ENCODE assay signal across 27 mouse cellular contexts in the genomic region with DNA sequence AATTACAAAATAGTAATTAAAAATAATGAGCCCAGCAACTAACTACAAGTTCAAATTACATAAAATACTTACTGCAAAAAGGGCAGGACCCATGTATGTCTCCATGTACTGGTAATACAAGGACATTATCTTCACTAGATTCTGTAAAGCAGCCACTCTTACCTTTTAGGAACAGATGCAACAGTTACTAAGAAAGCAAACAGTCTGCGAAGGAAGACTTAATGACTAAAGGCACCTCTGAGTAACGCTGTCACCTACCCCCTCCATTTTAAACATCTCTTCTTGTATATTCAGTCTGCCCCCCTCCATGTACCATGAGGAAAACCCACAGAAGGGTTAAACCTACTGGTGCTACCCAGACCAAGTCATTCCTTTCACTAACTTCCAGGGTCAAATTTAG.
"Had no signal": no experiment of that assay in that cellular context is flagged by ENCODE, and none has a peak within 500 bp of the region (broad histone marks: within the 10 kb centered on the region; RNA-seq: fewer than 3 reads in every experiment).

No protein-coding gene starts in this region.

- H3K4me2 ChIP-seq: embryonic facial prominence, embryonic 12.5 days; embryonic facial prominence, embryonic 13.5 days; embryonic facial prominence, embryonic 15.5 days; forebrain, embryonic 12.5 days; forebrain, embryonic 13.5 days; forebrain, embryonic 15.5 days had no signal

- H3K4me1 ChIP-seq: embryonic facial prominence, embryonic 10.5 days; embryonic facial prominence, embryonic 12.5 days; embryonic facial prominence, embryonic 13.5 days; embryonic facial prominence, embryonic 15.5 days; forebrain, embryonic 12.5 days had no signal

- H3K9ac ChIP-seq: embryonic facial prominence, embryonic 12.5 days; embryonic facial prominence, embryonic 13.5 days; embryonic facial prominence, embryonic 15.5 days; forebrain, embryonic 12.5 days; forebrain, embryonic 13.5 days; forebrain, embryonic 15.5 days; forebrain, postnatal 0 days had no signal

- DNase-seq: cerebellum, adult 9-10 months; cerebellum, adult 9-11 months; cerebellum, postnatal 10 days; cerebellum, postnatal 14 days; cerebellum, postnatal 25 days; cerebellum, postnatal 36 days; embryo, embryonic 11 days; forebrain, postnatal 0 days; gastrocnemius, adult 2 months; gastrocnemius, postnatal 10 days; gastrocnemius, postnatal 14 days; gastrocnemius, postnatal 25 days; gastrocnemius, postnatal 36 days; heart, adult 11 months; heart, adult 18-20 months; heart, adult 2 months had no signal

- H3K4me3 ChIP-seq: embryonic facial prominence, embryonic 10.5 days; embryonic facial prominence, embryonic 12.5 days; embryonic facial prominence, embryonic 13.5 days; embryonic facial prominence, embryonic 15.5 days; erythroblast, embryonic 14.5 days; forebrain, embryonic 10.5 days; forebrain, embryonic 12.5 days; forebrain, embryonic 13.5 days; forebrain, embryonic 15.5 days; gastrocnemius, adult 2 months; heart, adult 2 months had no signal

- H3K27me3 ChIP-seq: embryonic facial prominence, embryonic 12.5 days; embryonic facial prominence, embryonic 13.5 days; embryonic facial prominence, embryonic 15.5 days; forebrain, embryonic 12.5 days; forebrain, embryonic 13.5 days; forebrain, embryonic 15.5 days had no signal

- H3K27ac ChIP-seq: embryonic facial prominence, embryonic 10.5 days; embryonic facial prominence, embryonic 12.5 days; embryonic facial prominence, embryonic 13.5 days; embryonic facial prominence, embryonic 15.5 days; forebrain, embryonic 10.5 days; forebrain, embryonic 12.5 days; forebrain, embryonic 13.5 days; forebrain, embryonic 15.5 days; gastrocnemius, adult 2 months; heart, adult 2 months had no signal

- H3K9me3 ChIP-seq: embryonic facial prominence, embryonic 10.5 days; embryonic facial prominence, embryonic 12.5 days; embryonic facial prominence, embryonic 13.5 days; embryonic facial prominence, embryonic 15.5 days; forebrain, embryonic 10.5 days; forebrain, embryonic 12.5 days; forebrain, embryonic 13.5 days; forebrain, embryonic 15.5 days had no signal

- ATAC-seq: forebrain, embryonic 13.5 days; forebrain, embryonic 14.5 days; forebrain, embryonic 15.5 days; forebrain, embryonic 16.5 days; forebrain, postnatal 0 days had no signal
